Mouse (Mus musculus) frontal cortex, postnatal 14 days (tissue): ENCODE results near the gene Eef1akmt3.

Experiments
- DNase-seq, 2 experiments: peaks; one replicate each; pipeline ENCODE4 v3.0.0; 2022; ENCODE audit warnings: low spot score in 2 of 2

The Eef1akmt3 gene

GRCm38 (mm10) chr10:127001297-127001696, 40.0 kb downstream of the Eef1akmt3 start:
- no peak for DNase-seq

GRCm38 (mm10) chr10:127000529-127000928, 40.8 kb downstream of the Eef1akmt3 start, which contains the start of gene Avil:
TSS of gene Avil (plus strand) at chr10:127000709.
- DNase-seq, result no peak

DNA sequence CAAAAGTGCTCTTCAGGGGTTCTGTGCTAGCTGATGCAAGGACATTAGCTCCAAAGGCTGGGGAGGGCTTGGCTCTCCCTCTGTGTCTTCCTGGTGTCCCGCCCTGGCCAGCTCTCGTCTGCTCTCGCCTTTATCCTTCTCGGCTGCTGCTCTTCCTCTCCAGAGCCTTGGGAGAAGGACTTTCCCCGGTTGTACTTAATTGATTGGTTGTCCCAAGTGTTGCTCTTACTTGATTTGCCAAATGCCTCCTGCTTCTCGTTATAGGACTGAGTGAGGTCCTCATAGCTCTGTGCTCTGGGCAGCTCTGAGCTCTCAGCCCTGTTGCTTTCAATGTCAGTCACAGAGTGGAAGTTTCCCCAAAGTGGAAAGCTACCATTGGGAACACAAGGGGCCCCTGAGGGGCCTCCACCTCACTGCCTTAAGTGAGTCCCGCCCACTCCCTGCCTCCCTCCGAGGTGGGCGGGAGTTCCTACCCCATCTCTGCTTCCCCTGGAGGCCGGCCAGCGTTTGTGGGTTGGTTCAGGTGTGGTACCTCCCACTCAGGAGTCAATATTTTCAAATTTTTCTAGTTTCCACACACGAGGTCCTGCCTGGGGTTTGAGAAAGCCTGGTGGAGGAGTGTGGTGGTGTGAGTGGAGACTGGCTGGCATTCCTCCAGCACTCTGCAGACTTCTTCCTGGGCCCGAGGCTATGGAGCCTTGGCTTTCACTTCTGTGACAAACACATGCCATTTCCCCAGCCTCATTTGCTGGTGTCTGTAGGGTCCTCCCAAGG, 43.8 kb downstream of the Eef1akmt3 start:
- no peak for DNase-seq

DNA sequence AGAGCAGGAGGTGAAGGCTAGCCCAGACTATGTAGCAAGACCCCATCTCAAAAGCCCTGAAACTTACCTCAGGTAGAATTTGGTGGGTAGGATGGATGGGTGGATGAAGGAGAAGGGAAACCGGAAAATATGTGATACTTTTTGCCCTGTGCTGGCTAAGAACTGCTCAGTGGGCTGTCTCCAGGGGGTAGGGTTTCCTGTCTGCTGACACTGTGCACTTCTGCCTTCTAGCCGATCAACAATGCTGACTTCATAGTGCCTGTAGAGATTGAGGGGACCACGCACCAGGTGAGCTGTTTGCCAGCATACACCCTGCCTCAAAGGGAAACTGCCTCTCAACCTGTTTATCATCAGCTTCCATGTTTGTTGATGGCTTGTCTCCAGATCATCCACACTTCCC, 47.7 kb downstream of the Eef1akmt3 start:
- DNase-seq, result no peak

DNA sequence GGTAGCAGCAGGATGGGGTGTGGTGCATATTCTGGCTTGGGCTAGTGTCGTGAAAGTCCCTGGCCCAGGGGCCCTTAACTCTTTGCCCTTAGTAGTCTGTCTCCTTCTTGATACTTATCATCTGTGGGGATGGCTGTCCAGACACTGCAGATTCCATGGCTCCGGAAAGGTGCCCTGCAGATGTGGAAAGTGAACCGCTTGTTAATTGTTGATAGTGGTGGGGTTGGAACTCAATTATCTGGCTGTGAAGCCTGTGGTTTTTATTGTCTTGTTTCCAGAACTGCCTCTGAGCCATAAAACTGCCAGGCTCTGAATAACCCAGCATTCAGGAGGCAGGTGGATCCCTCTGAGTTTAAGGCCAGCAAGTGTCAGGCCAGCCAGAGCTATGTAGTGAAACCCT, 49.6 kb downstream of the Eef1akmt3 start:
- DNase-seq, result no peak

DNA sequence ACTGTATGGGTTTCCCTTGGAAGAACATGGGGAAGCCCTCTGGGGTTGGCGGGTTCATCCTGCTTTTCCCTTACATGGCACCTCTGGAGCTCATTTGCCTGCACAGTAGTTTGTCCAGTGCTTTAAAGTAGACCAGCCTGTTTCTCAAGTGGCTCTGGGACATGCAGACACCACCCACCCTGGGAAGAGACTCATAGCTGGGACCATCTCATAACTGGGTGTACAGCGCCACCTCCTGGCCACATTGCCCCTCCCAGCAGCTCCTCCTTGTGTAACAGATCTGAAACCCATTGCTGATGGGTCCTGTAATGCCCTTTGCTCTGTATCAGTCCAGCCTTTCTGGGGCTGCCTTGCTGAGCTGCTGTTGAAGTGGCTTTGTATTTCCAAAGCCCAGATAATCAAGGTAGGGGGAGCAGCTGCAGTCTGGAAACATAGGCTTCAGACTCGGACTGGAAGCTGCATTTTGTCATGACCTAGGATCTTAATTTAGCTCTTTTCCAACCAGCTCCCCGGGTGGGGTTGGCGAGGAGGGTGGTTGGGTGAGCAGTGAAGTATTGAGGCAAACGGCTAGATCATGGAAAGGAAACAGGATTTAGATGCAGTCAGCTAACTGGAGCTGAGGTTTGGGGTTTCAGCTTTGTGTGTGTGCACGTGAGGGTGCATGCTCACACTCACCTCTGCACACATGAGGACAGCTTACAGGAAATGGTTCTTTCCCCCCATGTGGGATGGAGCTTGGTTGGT, 50.8 kb downstream of the Eef1akmt3 start:
- DNase-seq, result peak; percentile 68 to 79

GRCm38 (mm10) chr10:126988513-126989165, 52.7 kb downstream of the Eef1akmt3 start:
- DNase-seq, result no peak

DNA sequence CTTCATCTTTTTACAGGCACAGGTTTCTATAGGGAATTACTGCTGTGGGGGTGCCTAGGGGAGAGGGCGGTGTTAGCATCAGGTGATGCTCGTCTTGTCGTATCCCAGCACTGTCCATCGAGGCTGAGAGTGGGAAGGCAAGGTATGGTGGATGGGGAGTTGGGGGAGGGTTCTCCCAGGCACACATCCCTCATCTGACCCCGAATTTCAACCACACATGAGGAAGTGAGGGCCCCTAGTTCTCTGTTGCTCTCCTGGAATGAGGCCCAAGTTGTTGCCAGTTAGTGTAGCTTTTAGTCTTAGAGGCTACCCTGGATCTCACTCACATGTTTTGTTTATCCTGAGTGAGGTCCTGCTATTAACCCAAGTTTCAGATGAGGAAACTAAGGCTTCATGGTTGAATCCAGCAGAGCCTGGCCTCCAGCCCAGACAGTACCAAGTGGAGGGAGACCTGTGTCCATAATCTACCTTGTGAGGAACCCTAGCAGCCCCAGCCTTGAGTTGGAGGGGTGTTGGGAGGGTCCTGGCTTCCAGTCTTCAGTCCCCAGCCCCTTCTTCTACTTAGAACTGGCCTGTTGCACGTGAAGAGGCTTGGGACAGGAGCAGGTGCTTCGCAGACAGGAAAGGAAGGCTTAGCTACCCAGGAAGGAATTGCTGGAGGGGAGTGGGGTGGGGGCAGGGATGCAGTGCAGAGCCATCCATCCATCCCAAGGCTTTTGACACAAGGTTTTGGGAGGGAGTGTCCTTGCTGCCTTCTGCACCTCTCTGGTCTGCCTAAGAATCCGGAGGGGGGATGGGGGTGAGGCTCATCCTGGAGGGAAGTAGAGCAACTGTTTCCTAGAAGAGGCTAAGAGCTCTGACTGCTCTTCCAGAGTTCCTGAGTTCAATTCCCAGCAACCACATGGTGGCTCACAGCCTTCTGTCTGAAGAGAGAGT, 53.9 kb downstream of the Eef1akmt3 start:
- DNase-seq, result no peak

DNA sequence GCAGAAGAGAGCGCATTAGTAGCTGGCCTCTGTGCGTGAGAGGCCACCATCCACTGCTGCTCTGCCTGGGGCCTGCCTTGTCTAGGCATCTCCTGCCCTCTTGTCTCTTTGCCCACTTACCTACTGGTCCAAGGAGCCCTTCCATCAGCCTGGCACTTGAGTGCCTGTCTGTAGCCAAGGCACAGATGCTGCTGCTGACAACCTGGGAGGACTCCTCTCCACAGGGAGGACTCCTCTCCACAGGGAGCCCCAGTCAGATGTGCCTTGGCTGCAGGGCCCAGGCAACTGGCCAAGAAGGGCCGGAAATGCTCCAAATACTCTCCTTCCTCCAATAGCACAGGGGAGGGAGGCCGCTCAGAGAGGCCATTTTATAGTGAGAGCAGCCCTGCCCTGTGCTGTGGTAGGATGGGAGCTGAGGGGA, 54.8 kb downstream of the Eef1akmt3 start:
- DNase-seq, result peak; percentile 64 to 65

GRCm38 (mm10) chr10:126985579-126985978, 55.7 kb downstream of the Eef1akmt3 start:
- DNase-seq, result no peak

- DNase-seq, result no peak
These were observed 56.2 kb downstream of the Eef1akmt3 start for GRCm38 (mm10) chr10:126985127-126985526.

DNA sequence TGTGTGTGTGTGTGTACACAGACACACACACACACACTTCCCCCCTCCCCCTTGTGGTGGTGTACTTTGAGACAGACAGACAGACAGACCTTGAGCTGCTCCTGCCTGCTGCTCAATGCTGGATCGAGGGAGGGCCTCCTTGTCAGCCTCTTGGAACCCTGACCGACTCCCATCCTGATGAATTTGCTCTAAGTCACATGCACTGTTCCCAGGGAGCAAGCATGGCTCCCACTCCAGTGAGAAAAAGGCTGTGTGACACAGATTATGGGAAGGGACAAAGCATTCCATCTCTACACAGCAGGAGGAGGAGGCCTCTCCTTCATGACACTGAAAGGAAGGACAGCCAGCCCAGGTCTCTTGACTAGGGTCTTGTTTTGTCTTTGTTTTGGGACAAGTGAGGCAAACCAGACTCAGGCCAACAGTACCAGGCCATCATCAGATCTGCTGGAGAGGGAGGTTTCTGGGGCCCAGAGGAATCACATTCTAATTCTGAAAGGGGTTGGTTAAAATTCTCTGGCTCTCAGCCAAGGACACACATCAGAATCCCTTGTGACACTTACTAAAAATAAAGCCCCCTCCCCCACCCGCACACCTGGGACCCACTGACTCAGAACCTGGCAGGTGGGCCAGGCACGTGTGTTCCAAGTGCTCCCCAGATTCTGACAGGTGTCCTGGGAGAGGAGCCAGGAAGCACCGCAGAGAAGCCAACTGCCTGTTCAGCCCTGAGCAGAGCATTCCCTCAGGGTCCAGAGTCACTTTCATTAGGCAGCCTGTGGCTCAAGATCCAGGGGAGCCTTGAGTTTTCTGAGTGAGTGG, 56.9 kb downstream of the Eef1akmt3 start:
- DNase-seq, result no peak

DNA sequence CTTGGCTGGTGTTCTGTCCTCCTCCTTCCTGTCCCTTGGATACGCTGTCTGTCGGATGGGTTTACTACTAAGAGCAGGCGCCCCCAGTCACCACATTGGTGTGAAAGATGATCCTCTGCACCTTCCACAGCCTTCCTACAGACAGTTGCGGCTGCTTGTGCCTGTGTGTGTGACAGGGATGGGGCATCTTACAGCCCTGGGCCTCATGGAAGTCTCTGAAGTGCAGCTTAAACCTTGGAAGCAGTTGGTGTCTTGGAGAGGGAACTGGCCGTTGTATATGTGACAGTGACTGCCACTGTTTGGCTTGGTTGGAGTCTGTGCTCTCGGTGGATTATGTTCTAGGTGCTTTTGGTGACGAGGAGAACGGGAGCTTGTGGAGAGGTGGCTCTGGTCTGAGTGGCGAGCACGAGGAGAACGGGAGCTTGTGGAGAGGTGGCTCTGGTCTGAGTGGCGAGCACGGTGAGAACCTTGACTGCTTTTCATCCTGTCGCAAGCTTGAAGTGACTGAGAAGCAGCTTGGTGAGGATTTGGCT, 58.1 kb downstream of the Eef1akmt3 start:
- no peak for DNase-seq

- no peak for DNase-seq
These were observed 59.6 kb downstream of the Eef1akmt3 start for GRCm38 (mm10) chr10:126981746-126982145.
